Mouse (Mus musculus) MEL (cell line): ENCODE measurements around the gene Olfr1306. TPM values are rescaled to one million over a fixed set of nuclear protein-coding genes. Genes with fewer than 3 reads are reported as not detected.

Source experiments
- DNase-seq: peaks from one replicate; pipeline ENCODE4 v3.0.0; 2011; ENCODE audit warnings: low read depth, low spot score
- H3K27ac ChIP-seq: 2 replicates; pipeline ENCODE4 v1.5.1; 2012; ENCODE audit warnings: low read depth, mild to moderate bottlenecking, control low read depth, low read length, moderate library complexity; ENCODE audit not compliant: control insufficient read depth
- H3K27me3 ChIP-seq, 2 experiments: fragments of 150-350 bp in 1 of 2; sonication (generic) in 1 of 2; 2 replicates each; pipeline ENCODE4 v1.6.1; 2012; ENCODE audit warnings: low read length in 2 of 2, mild to moderate bottlenecking in 2 of 2, improper control_type of control experiment in 1 of 2, moderate library complexity in 1 of 2; ENCODE audit not compliant: insufficient read depth in 2 of 2, control insufficient read depth in 1 of 2
- H3K36me3 ChIP-seq, 2 experiments: 2 replicates each; pipeline ENCODE4 v1.6.1; 2012 to 2014; ENCODE audit warnings: low read length in 2 of 2, improper control_type of control experiment in 1 of 2, inconsistent platforms in 1 of 2, mild to moderate bottlenecking in 1 of 2; ENCODE audit not compliant: insufficient read depth in 2 of 2, control insufficient read depth in 1 of 2
- H3K4me1 ChIP-seq, 2 experiments: fragments of 150-350 bp in 1 of 2; sonication (generic) in 1 of 2; 2 replicates each; pipeline ENCODE4 v1.6.1; 2012; ENCODE audit warnings: low read length in 2 of 2, improper control_type of control experiment in 1 of 2, mild to moderate bottlenecking in 1 of 2; ENCODE audit not compliant: insufficient read depth in 2 of 2, control insufficient read depth in 1 of 2
- H3K4me3 ChIP-seq, 2 experiments: fragments of 150-350 bp in 1 of 2; sonication (generic) in 1 of 2; 2 replicates each; pipeline ENCODE4 v1.5.1; 2012; ENCODE audit warnings: low read depth in 2 of 2, low read length in 2 of 2, mild to moderate bottlenecking in 2 of 2, moderate library complexity in 2 of 2, control low read depth in 1 of 2, improper control_type of control experiment in 1 of 2; ENCODE audit not compliant: control insufficient read depth in 1 of 2, insufficient read depth in 1 of 2
- H3K79me2 ChIP-seq: 2 replicates; pipeline ENCODE4 v1.6.1; 2012; ENCODE audit warnings: mild to moderate bottlenecking, low read length, moderate library complexity; ENCODE audit not compliant: control insufficient read depth, poor library complexity, insufficient read depth
- H3K9ac ChIP-seq: 2 replicates; pipeline ENCODE4 v1.6.1; 2012; ENCODE audit warnings: low read depth, mild to moderate bottlenecking, control low read depth, low read length, moderate library complexity; ENCODE audit not compliant: control insufficient read depth, poor library complexity, severe bottlenecking
- H3K9me3 ChIP-seq: fragments of 150-350 bp; sonication (generic); replicated peaks from 2 replicates; pipeline ENCODE4 v1.6.1; 2012; ENCODE audit warnings: mild to moderate bottlenecking, low read length, improper control_type of control experiment, moderate library complexity; ENCODE audit not compliant: insufficient read depth
- BHLHE40 ChIP-seq: IDR thresholded peaks from 2 replicates; pipeline ENCODE4 v1.6.1; 2012; ENCODE audit warnings: low read depth, mild to moderate bottlenecking, inconsistent platforms, low read length, improper control_type of control experiment, borderline replicate concordance
- CTCF ChIP-seq, 3 experiments: IDR thresholded peaks in 2 of 3; conservative IDR thresholded peaks in 1 of 3; 2 replicates each; pipeline ENCODE4 v1.5.1; 2011 to 2012; ENCODE audit warnings: low read length in 3 of 3, low read depth in 2 of 3, mild to moderate bottlenecking in 2 of 3, improper control_type of control experiment in 1 of 3, inconsistent platforms in 1 of 3, mixed read lengths in 1 of 3, moderate library complexity in 1 of 3; ENCODE audit not compliant: control insufficient read depth in 1 of 3, insufficient read depth in 1 of 3, poor library complexity in 1 of 3, severe bottlenecking in 1 of 3
- EP300 ChIP-seq, 2 experiments: IDR thresholded peaks; 2 replicates each; pipeline ENCODE4 v1.6.1; 2011; ENCODE audit warnings: improper control_type of control experiment in 2 of 2, low read length in 2 of 2, low read depth in 1 of 2, mild to moderate bottlenecking in 1 of 2
- HCFC1 ChIP-seq: IDR thresholded peaks from 2 replicates; pipeline ENCODE4 v1.6.1; 2012; ENCODE audit warnings: low read depth, mild to moderate bottlenecking, inconsistent platforms, low read length, improper control_type of control experiment, moderate library complexity
- MEF2A ChIP-seq: IDR thresholded peaks from 2 replicates; pipeline ENCODE4 v1.6.1; 2014; ENCODE audit warnings: low read depth, mild to moderate bottlenecking, inconsistent platforms, low read length, improper control_type of control experiment; ENCODE audit not compliant: poor library complexity, insufficient replicate concordance, severe bottlenecking; ENCODE audit errors: extremely low read depth
- MXI1 ChIP-seq: IDR thresholded peaks from 2 replicates; pipeline ENCODE4 v1.6.1; 2011; ENCODE audit warnings: mild to moderate bottlenecking, low read depth, low read length, improper control_type of control experiment
- MYB ChIP-seq: IDR thresholded peaks from 2 replicates; pipeline ENCODE4 v1.6.1; 2011; ENCODE audit warnings: mild to moderate bottlenecking, low read depth, low read length, improper control_type of control experiment
- NRF1 ChIP-seq: IDR thresholded peaks from 2 replicates; pipeline ENCODE4 v1.6.1; 2014; ENCODE audit warnings: low read depth, mild to moderate bottlenecking, inconsistent platforms, low read length, improper control_type of control experiment, moderate library complexity; ENCODE audit not compliant: poor library complexity, insufficient read depth, severe bottlenecking
- POLR2AphosphoS2 ChIP-seq: IDR thresholded peaks from 2 replicates; pipeline ENCODE4 v1.6.1; 2011; ENCODE audit warnings: low read length, improper control_type of control experiment
- SIN3A ChIP-seq: IDR thresholded peaks from 2 replicates; pipeline ENCODE4 v1.6.1; 2012; ENCODE audit warnings: low read length, improper control_type of control experiment, inconsistent platforms
- SMC3 ChIP-seq: IDR thresholded peaks from 2 replicates; pipeline ENCODE4 v1.6.1; 2011; ENCODE audit warnings: low read depth, low read length, improper control_type of control experiment
- TBP ChIP-seq: IDR thresholded peaks from 2 replicates; pipeline ENCODE4 v1.8.0; 2011; ENCODE audit warnings: low read depth, low read length, improper control_type of control experiment
- TCF12 ChIP-seq: IDR thresholded peaks from 2 replicates; pipeline ENCODE4 v1.6.1; 2014; ENCODE audit warnings: low read depth, mild to moderate bottlenecking, inconsistent platforms, low read length, improper control_type of control experiment, moderate library complexity
- UBTF ChIP-seq: IDR thresholded peaks from 2 replicates; pipeline ENCODE4 v1.6.1; 2012; ENCODE audit warnings: low read depth, mild to moderate bottlenecking, inconsistent platforms, low read length, improper control_type of control experiment, moderate library complexity, borderline replicate concordance; ENCODE audit not compliant: insufficient read depth
- USF1 ChIP-seq: IDR thresholded peaks from 2 replicates; pipeline ENCODE4 v1.6.1; 2014; ENCODE audit warnings: low read depth, mild to moderate bottlenecking, inconsistent platforms, low read length, improper control_type of control experiment, moderate library complexity
- ZKSCAN1 ChIP-seq: IDR thresholded peaks from 2 replicates; pipeline ENCODE4 v1.6.1; 2012; ENCODE audit warnings: low read depth, mild to moderate bottlenecking, inconsistent platforms, low read length, improper control_type of control experiment, moderate library complexity
- ZMIZ1 ChIP-seq: IDR thresholded peaks from 2 replicates; pipeline ENCODE4 v1.6.1; 2012; ENCODE audit warnings: low read depth, mild to moderate bottlenecking, inconsistent platforms, low read length, improper control_type of control experiment, moderate library complexity
- polyA plus RNA-seq, 2 experiments: library from polyadenylated mRNA; stranded (reverse) in 1 of 2; unstranded in 1 of 2; fragments of >175 nt in 1 of 2; fragments of >200 nt in 1 of 2; gene quantifications; 2 replicates each; pipeline versions ENCODE4 v1.2.1 to v1.2.4; 2012; ENCODE audit warnings: low replicate concordance in 2 of 2, low read depth in 1 of 2; ENCODE audit not compliant: insufficient read length in 2 of 2, insufficient read depth in 1 of 2, missing spikeins in 1 of 2
- total RNA-seq: library from RNA; depleted of rRNA; stranded (reverse); fragments of 300-350 nt; gene quantifications from 2 replicates; pipeline ENCODE4 v1.2.3, GENCODE M21; 2012; rRNA removed

Olfr1306 gene
- total and polyA plus RNA-seq, 3 experiments, result not detected

- TF ChIP-seq MYB (no peak), SMC3 (no peak), CTCF (IDR thresholded peaks at IDR 0.05 in 2 of 3, conservative IDR thresholded peaks at IDR 0.05 in 1 of 3; ENCODE audit: control insufficient read depth in 1 of 3, insufficient read depth in 1 of 3, low read depth in 2 of 3, low read length in 3 of 3, poor library complexity in 1 of 3, severe bottlenecking in 1 of 3) (no peak), UBTF (no peak), TCF12 (no peak), ZMIZ1 (no peak), MXI1 (no peak), EP300 (IDR thresholded peaks at IDR 0.05; ENCODE audit: low read depth in 1 of 2, low read length in 2 of 2) (no peak), MEF2A (no peak), NRF1 (no peak)
These were observed 33.3 kb upstream of the Olfr1306 start, which contains the start of gene Olfr1307 for GRCm38 (mm10) chr2:111949340-111949739. Gene Olfr1307 (minus strand): TSS chr2:111949440.

GRCm38 (mm10) chr2:111877049-111877448 is 39.0 kb downstream of the Olfr1306 start, which contains the start of gene Olfr1305:
Gene Olfr1305 (minus strand): TSS chr2:111877149.
- no peaks in the 10 kb centered on the region for H3K9me3 ChIP-seq
- TF ChIP-seq USF1, result no peak
- TF ChIP-seq HCFC1, result no peak
- no peak for TF ChIP-seq POLR2AphosphoS2
- TF ChIP-seq TBP, result no peak
- TF ChIP-seq BHLHE40, result no peak
- TF ChIP-seq MEF2A, result no peak
- TF ChIP-seq SIN3A, result no peak
- TF ChIP-seq ZMIZ1, result no peak
- TF ChIP-seq ZKSCAN1, result no peak
- TF ChIP-seq MYB, result no peak
- no peak for TF ChIP-seq SMC3
- no peak within 1 kb of the TSS for H3K9ac ChIP-seq
- DNase-seq, result no peak
- H3K36me3 ChIP-seq, result no peaks in the 10 kb centered on the region
- H3K4me3 ChIP-seq, result no peak within 1 kb of the TSS
- H3K79me2 ChIP-seq, result no peaks in the 10 kb centered on the region
- no peak within 1 kb of the TSS for H3K27ac ChIP-seq
- H3K4me1 ChIP-seq, result no peaks in the 10 kb centered on the region
- H3K27me3 ChIP-seq, result no peaks in the 10 kb centered on the region

More at GRCm38 (mm10) chr2:111949340-111949739, 33.3 kb upstream of the Olfr1306 start, which contains the start of gene Olfr1307:
- H3K27ac ChIP-seq, result no peak within 1 kb of the TSS
- H3K27me3 ChIP-seq, result no peaks in the 10 kb centered on the region
- H3K36me3 ChIP-seq, result no peaks in the 10 kb centered on the region
- no peak for DNase-seq
- H3K79me2 ChIP-seq, result no peaks in the 10 kb centered on the region
- no peak within 1 kb of the TSS for H3K9ac ChIP-seq
- H3K9me3 ChIP-seq, result no peaks in the 10 kb centered on the region
- H3K4me1 ChIP-seq, result no peaks in the 10 kb centered on the region
- H3K4me3 ChIP-seq, result no peak within 1 kb of the TSS

Other genes starting within 250 kb of the Olfr1306 start
- not detected in 2 replicates for gene Olfr1301, start 165.3 kb downstream of the Olfr1306 start, total RNA-seq
- gene Olfr1301, start 165.3 kb downstream of the Olfr1306 start, polyA plus RNA-seq, result not detected
- gene Olfr1302, start 138.8 kb downstream of the Olfr1306 start, total RNA-seq, result not detected in 2 replicates
- not detected for gene Olfr1302, start 138.8 kb downstream of the Olfr1306 start, polyA plus RNA-seq
- not detected in 2 replicates for gene Olfr1303, start 95.9 kb downstream of the Olfr1306 start, total RNA-seq
- gene Olfr1303, start 95.9 kb downstream of the Olfr1306 start, polyA plus RNA-seq, result under 1 TPM in 1 of 2 experiments, not detected in 1; 0.03 TPM
- gene Olfr1305, start 39.1 kb downstream of the Olfr1306 start, total RNA-seq, result not detected in 2 replicates
- not detected for gene Olfr1305, start 39.1 kb downstream of the Olfr1306 start, polyA plus RNA-seq
- gene Olfr1307, start 33.2 kb upstream of the Olfr1306 start, total RNA-seq, result not detected in 2 replicates
- under 1 TPM in 1 of 2 experiments, not detected in 1; under 0.01 TPM for gene Olfr1307, start 33.2 kb upstream of the Olfr1306 start, polyA plus RNA-seq
- gene Olfr1308, start 48.7 kb upstream of the Olfr1306 start, total RNA-seq, result not detected in 2 replicates
- gene Olfr1308, start 48.7 kb upstream of the Olfr1306 start, polyA plus RNA-seq, result not detected
- gene Olfr1309, start 74.0 kb upstream of the Olfr1306 start, total RNA-seq, result not detected in 2 replicates
- gene Olfr1309, start 74.0 kb upstream of the Olfr1306 start, polyA plus RNA-seq, result not detected
- not detected in 2 replicates for gene Olfr1310, start 96.4 kb upstream of the Olfr1306 start, total RNA-seq
- gene Olfr1310, start 96.4 kb upstream of the Olfr1306 start, polyA plus RNA-seq, result not detected
- not detected in 2 replicates for gene Olfr1311, start 108.1 kb upstream of the Olfr1306 start, total RNA-seq
- gene Olfr1311, start 108.1 kb upstream of the Olfr1306 start, polyA plus RNA-seq, result not detected
- gene Olfr1312, start 134.0 kb upstream of the Olfr1306 start, total RNA-seq, result not detected in 2 replicates
- gene Olfr1312, start 134.0 kb upstream of the Olfr1306 start, polyA plus RNA-seq, result not detected
- gene Olfr1313, start 161.6 kb upstream of the Olfr1306 start, total RNA-seq, result not detected in 2 replicates
- gene Olfr1313, start 161.6 kb upstream of the Olfr1306 start, polyA plus RNA-seq, result not detected
- gene Olfr1314, start 180.5 kb upstream of the Olfr1306 start, total RNA-seq, result not detected in 2 replicates
- not detected for gene Olfr1314, start 180.5 kb upstream of the Olfr1306 start, polyA plus RNA-seq
- not detected in 2 replicates for gene Olfr1315-ps1, start 199.2 kb upstream of the Olfr1306 start, total RNA-seq
- gene Olfr1315-ps1, start 199.2 kb upstream of the Olfr1306 start, polyA plus RNA-seq, result not detected
- not detected in 2 replicates for gene Olfr1316, start 218.7 kb upstream of the Olfr1306 start, total RNA-seq
- gene Olfr1316, start 218.7 kb upstream of the Olfr1306 start, polyA plus RNA-seq, result not detected
- gene Olfr1317, start 224.1 kb upstream of the Olfr1306 start, total RNA-seq, result not detected in 2 replicates
- gene Olfr1317, start 224.1 kb upstream of the Olfr1306 start, polyA plus RNA-seq, result not detected
- not detected in 2 replicates for gene Olfr1318, start 237.9 kb upstream of the Olfr1306 start, total RNA-seq
- gene Olfr1318, start 237.9 kb upstream of the Olfr1306 start, polyA plus RNA-seq, result not detected